Mouse (Mus musculus) gastrocnemius, postnatal 10 days (tissue): ENCODE measurements around the gene Pla2r1. TPM values are rescaled to one million over a fixed set of nuclear protein-coding genes. Genes with fewer than 3 reads are reported as not detected.
A peak's percentile ranks its signal among the peaks of the same experiment; 100 is the strongest.

Source experiments
- DNase-seq: peaks from one replicate; pipeline ENCODE4 v3.0.0; 2021; ENCODE audit warnings: mixed read lengths
- total RNA-seq, 2 experiments: library from RNA; stranded (reverse); gene quantifications; 2 replicates each; pipeline ENCODE4 v1.2.3; 2021

The Pla2r1 gene
- total RNA-seq, 2 experiments from 2014 or later: 1.7 to 2.1 TPM

- DNase-seq: no peak
Measured at GRCm38 (mm10) chr2:60401694-60402093, 151.4 kb downstream of the Pla2r1 start.

- DNase-seq: no peak
Measured at GRCm38 (mm10) chr2:60393786-60394185, 159.3 kb downstream of the Pla2r1 start.

- DNase-seq: no peak
Measured at GRCm38 (mm10) chr2:60392286-60392685, 160.8 kb downstream of the Pla2r1 start.

GRCm38 (mm10) chr2:60387363-60387762 is 165.7 kb downstream of the Pla2r1 start:
- DNase-seq: no peak

GRCm38 (mm10) chr2:60386835-60387234 is 166.3 kb downstream of the Pla2r1 start:
- DNase-seq: no peak

GRCm38 (mm10) chr2:60384763-60385085 is 168.4 kb downstream of the Pla2r1 start:
- DNase-seq: no peak

GRCm38 (mm10) chr2:60384083-60384762 is 168.9 kb downstream of the Pla2r1 start:
- no peak for DNase-seq

- DNase-seq: peak; percentile 72
Measured at GRCm38 (mm10) chr2:60382858-60383669, 170.0 kb downstream of the Pla2r1 start, which contains the start of gene Ly75. TSS of gene Ly75 (minus strand) at chr2:60383303.

GRCm38 (mm10) chr2:60382346-60382745 is 170.8 kb downstream of the Pla2r1 start:
- DNase-seq: no peak

- no peak for DNase-seq
Measured at GRCm38 (mm10) chr2:60377260-60377659, 175.8 kb downstream of the Pla2r1 start.

- no peak for DNase-seq
Measured at GRCm38 (mm10) chr2:60375608-60376107, 177.4 kb downstream of the Pla2r1 start.

GRCm38 (mm10) chr2:60375126-60375525 is 178.0 kb downstream of the Pla2r1 start:
- no peak for DNase-seq

GRCm38 (mm10) chr2:60370188-60370587 is 182.9 kb downstream of the Pla2r1 start:
- DNase-seq: no peak

GRCm38 (mm10) chr2:60369454-60369853 is 183.7 kb downstream of the Pla2r1 start:
- no peak for DNase-seq

- no peak for DNase-seq
Measured at GRCm38 (mm10) chr2:60367871-60368270, 185.2 kb downstream of the Pla2r1 start.

Other genes starting within 250 kb of the Pla2r1 start
- gene Ly75, start 170.0 kb downstream of the Pla2r1 start, total RNA-seq: under 1 TPM; 0.09 to 0.25 TPM
- gene Itgb6, start 169.3 kb upstream of the Pla2r1 start, total RNA-seq: 10 to 100 TPM; 29.2 to 30.5 TPM